In the genomic region with DNA sequence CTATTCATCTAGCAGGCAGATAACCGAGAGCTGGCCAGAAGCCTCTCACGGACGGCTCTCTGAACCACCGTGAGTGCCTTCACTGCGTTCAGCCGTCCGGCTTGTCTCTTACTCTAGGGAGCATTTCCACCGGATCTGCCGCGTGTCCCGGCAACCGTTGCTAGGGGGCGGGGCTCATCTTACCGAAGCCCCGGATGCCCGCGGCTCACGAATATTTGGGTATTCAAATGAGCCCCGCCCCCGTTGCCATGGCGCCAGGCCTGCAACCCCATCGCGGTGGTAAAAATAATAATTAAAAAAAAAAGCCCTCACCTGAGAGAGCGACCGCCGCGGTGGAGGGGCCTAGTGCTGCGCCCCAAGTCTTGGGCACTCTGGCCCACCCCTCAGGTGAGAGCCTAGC, we compare ENCODE assay signal across 8 mouse cellular contexts. TPM values are rescaled to one million over a fixed set of nuclear protein-coding genes. Genes with fewer than 3 reads are reported as not detected.
A peak's percentile ranks its signal among the peaks of the same experiment; 100 is the strongest.
DNase-seq lines count a peak whose midpoint lies in the region; ATAC-seq and TF ChIP-seq lines count a peak whose summit lies in the region.

No protein-coding gene starts in this region.

- H3K27me3 ChIP-seq in erythroblast, embryonic 14.5 days (ENCODE audit: control insufficient read depth): no peaks in the 10 kb centered on the region
- no peaks in the 10 kb centered on the region for H3K27me3 ChIP-seq in heart, embryonic 13.5 days (replicated peaks)
- no peaks in the 10 kb centered on the region for H3K27me3 ChIP-seq in liver, embryonic 14.5 days (ENCODE audit: control insufficient read depth, insufficient read depth, low read length)
- no peaks in the 10 kb centered on the region for H3K27me3 ChIP-seq in neural tube, embryonic 11.5 days (ENCODE audit: control insufficient read depth, insufficient read depth, low read length)
- no peaks in the 10 kb centered on the region for H3K27me3 ChIP-seq in stomach, embryonic 16.5 days (ENCODE audit: control insufficient read depth, insufficient read depth, low read length)

- ATAC-seq in heart, embryonic 13.5 days (ENCODE audit: extremely low read depth, insufficient number of reproducible peaks, low FRiP score, low TSS enrichment): no peak
- peak; percentile 11; the same call in 1 of the 2 replicates for ATAC-seq in liver, embryonic 14.5 days (ENCODE audit: insufficient read depth)
- peak; percentile 53; the same call in 1 of the 2 replicates for ATAC-seq in neural tube, embryonic 11.5 days (ENCODE audit: insufficient read depth, low FRiP score, low TSS enrichment)
- ATAC-seq in stomach, embryonic 16.5 days (ENCODE audit: insufficient read depth, low FRiP score): 0 out of 2 replicates have a peak, but pooled peaks have one; percentile 8

- no peaks in the 10 kb centered on the region for H3K9me3 ChIP-seq in erythroblast, embryonic 14.5 days (ENCODE audit: control insufficient read depth, low read length)
- H3K9me3 ChIP-seq in heart, embryonic 13.5 days: no peaks in the 10 kb centered on the region
- no peaks in the 10 kb centered on the region for H3K9me3 ChIP-seq in liver, embryonic 14.5 days (ENCODE audit: control insufficient read depth, low read length)
- no peaks in the 10 kb centered on the region for H3K9me3 ChIP-seq in neural tube, embryonic 11.5 days (ENCODE audit: control insufficient read depth, low read length)
- no peaks in the 10 kb centered on the region for H3K9me3 ChIP-seq in stomach, embryonic 16.5 days (replicated peaks; ENCODE audit: control insufficient read depth, low read length)

- H3K4me2 ChIP-seq in heart, embryonic 13.5 days: peak overlapping the region; percentile 93
- peak overlapping the region; percentile 90 for H3K4me2 ChIP-seq in liver, embryonic 14.5 days (ENCODE audit: low read depth)
- peak overlapping the region; percentile 98 for H3K4me2 ChIP-seq in neural tube, embryonic 11.5 days (ENCODE audit: low read depth)
- peak overlapping the region; percentile 93 for H3K4me2 ChIP-seq in stomach, embryonic 16.5 days (ENCODE audit: low read depth, low read length)

- WGBS in heart, embryonic 13.5 days: under 1% methylated on average over 28 of the region's 28 CpGs
- WGBS in liver, embryonic 14.5 days (ENCODE audit: insufficient replicate concordance): under 1% methylated on average over 28 of the region's 28 CpGs
- WGBS in neural tube, embryonic 11.5 days: under 1% methylated on average over 28 of the region's 28 CpGs
- WGBS in stomach, embryonic 16.5 days: under 1% methylated on average over 28 of the region's 28 CpGs

- peaks cover 59% of the 10 kb centered on the region for H3K36me3 ChIP-seq in erythroblast, embryonic 14.5 days (ENCODE audit: control insufficient read depth)
- peaks cover 26% of the 10 kb centered on the region for H3K36me3 ChIP-seq in heart, embryonic 13.5 days
- H3K36me3 ChIP-seq in liver, embryonic 14.5 days (replicated peaks; ENCODE audit: control insufficient read depth, insufficient read depth, low read depth): peaks cover 26% of the 10 kb centered on the region
- peaks cover 5% of the 10 kb centered on the region; the same call in 1 of the 2 replicates for H3K36me3 ChIP-seq in neural tube, embryonic 11.5 days (ENCODE audit: control insufficient read depth, insufficient read depth, low read length)
- peaks cover 13% of the 10 kb centered on the region for H3K36me3 ChIP-seq in stomach, embryonic 16.5 days (ENCODE audit: control insufficient read depth, insufficient read depth, low read length)

- H3K27ac ChIP-seq in heart, embryonic 13.5 days (replicated peaks): peak overlapping the region; percentile 60
- H3K27ac ChIP-seq in liver, embryonic 14.5 days: peak overlapping the region; percentile 83
- H3K27ac ChIP-seq in neural tube, embryonic 11.5 days (ENCODE audit: low read depth, low read length): 0 out of 2 replicates have a peak overlapping the region, but pooled peaks have one; percentile 56
- peak overlapping the region; percentile 84 for H3K27ac ChIP-seq in stomach, embryonic 16.5 days (ENCODE audit: low read length)

- no peak for TF ChIP-seq EP300 in liver, embryonic 14.5 days (IDR thresholded peaks at IDR 0.05; ENCODE audit: low read depth)

- peak overlapping the region; percentile 78 for H3K4me3 ChIP-seq in erythroblast, embryonic 14.5 days (replicated peaks)
- peak overlapping the region; percentile 86 for H3K4me3 ChIP-seq in heart, embryonic 13.5 days
- H3K4me3 ChIP-seq in liver, embryonic 14.5 days (ENCODE audit: insufficient read depth in 1 of 2, low read depth in 2 of 2, low read length in 2 of 2): peak overlapping the region; percentile 67 to 78
- H3K4me3 ChIP-seq in neural tube, embryonic 11.5 days (ENCODE audit: low read depth, low read length): peak overlapping the region; percentile 94
- H3K4me3 ChIP-seq in stomach, embryonic 16.5 days (replicated peaks; ENCODE audit: low read length): peak overlapping the region; percentile 95

- peaks cover 93% of the 10 kb centered on the region for H3K4me1 ChIP-seq in erythroblast, embryonic 14.5 days (ENCODE audit: control insufficient read depth)
- peaks cover 29% of the 10 kb centered on the region for H3K4me1 ChIP-seq in heart, embryonic 13.5 days
- H3K4me1 ChIP-seq in liver, embryonic 14.5 days (replicated peaks; ENCODE audit: control insufficient read depth in 2 of 2, insufficient read depth in 2 of 2, low read length in 1 of 2): peaks cover 46 to 54% of the 10 kb centered on the region in 2 experiments
- H3K4me1 ChIP-seq in neural tube, embryonic 11.5 days (ENCODE audit: control insufficient read depth, insufficient read depth, low read length): peaks cover 12% of the 10 kb centered on the region
- peaks cover 25% of the 10 kb centered on the region for H3K4me1 ChIP-seq in stomach, embryonic 16.5 days (ENCODE audit: control insufficient read depth, insufficient read depth, low read length)

- DNase-seq in CD4-positive, CD25-positive, alpha-beta regulatory T cell, adult 2 months (ENCODE audit: low read depth, low spot score): peak; percentile 96
- DNase-seq in brain, adult 2 months (ENCODE audit: low read depth, low spot score): peak; percentile 86
- DNase-seq in kidney, postnatal 10 days: peak; percentile 97
- peak; percentile 87 to 89 (median 87) for DNase-seq in liver, embryonic 14.5 days (ENCODE audit: low read depth in 3 of 3, low spot score in 3 of 3)
- DNase-seq in neural tube, embryonic 11.5 days (ENCODE audit: low spot score): peak; percentile 95

- H3K9ac ChIP-seq in heart, embryonic 13.5 days: peak overlapping the region; percentile 72
- peak overlapping the region; percentile 70 for H3K9ac ChIP-seq in liver, embryonic 14.5 days (replicated peaks)
- peak overlapping the region; percentile 57 for H3K9ac ChIP-seq in neural tube, embryonic 11.5 days (ENCODE audit: low read length)
- peak overlapping the region; percentile 73 for H3K9ac ChIP-seq in stomach, embryonic 16.5 days (ENCODE audit: low read length)

- TF ChIP-seq CTCF in liver, embryonic 14.5 days (IDR thresholded peaks at IDR 0.05; ENCODE audit: low read depth): no peak

RNA-seq across cellular contexts. Expression of a gene that starts 0.9 kb away (rescaled TPM):
- polyA plus RNA-seq in erythroblast, embryonic 14.5 days (2012): 19.2 and 22.6 TPM in 2 replicates
- 3.1 and 3.3 TPM in 2 replicates for polyA plus RNA-seq in heart, embryonic 13.5 days (2015; fragmentation: Nextera tagmentation; extraction: Ambion mirVana)
- polyA plus RNA-seq in liver, embryonic 14.5 days (2012; rRNA removed): 15.3 and 20.3 TPM in 2 replicates
- 10.4 and 10.9 TPM in 2 replicates for polyA plus RNA-seq in liver, embryonic 14.5 days (2014; fragmentation: Nextera tagmentation; extraction: Ambion mirVana)
- 9.1 and 9.5 TPM in 2 replicates for polyA plus RNA-seq in neural tube, embryonic 11.5 days (2014; fragmentation: Nextera tagmentation; extraction: Ambion mirVana)
- polyA plus RNA-seq in stomach, embryonic 16.5 days (2015; fragmentation: Nextera tagmentation; extraction: Ambion mirVana): 7.1 TPM in 2 replicates

RNA-seq across cellular contexts. Expression of a gene that starts 1.0 kb away (rescaled TPM):
- 34.0 and 43.9 TPM in 2 replicates for polyA plus RNA-seq in erythroblast, embryonic 14.5 days (2012)
- polyA plus RNA-seq in heart, embryonic 13.5 days (2015; fragmentation: Nextera tagmentation; extraction: Ambion mirVana): 67.5 and 90.7 TPM in 2 replicates
- 50.8 and 66.8 TPM in 2 replicates for polyA plus RNA-seq in liver, embryonic 14.5 days (2012; rRNA removed)
- polyA plus RNA-seq in liver, embryonic 14.5 days (2014; fragmentation: Nextera tagmentation; extraction: Ambion mirVana): 84.4 and 102 TPM in 2 replicates
- 111 and 122 TPM in 2 replicates for polyA plus RNA-seq in neural tube, embryonic 11.5 days (2014; fragmentation: Nextera tagmentation; extraction: Ambion mirVana)
- 45.1 and 48.0 TPM in 2 replicates for polyA plus RNA-seq in stomach, embryonic 16.5 days (2015; fragmentation: Nextera tagmentation; extraction: Ambion mirVana)

RNA-seq across cellular contexts. Expression of a gene that starts 19.1 kb away (rescaled TPM):
- polyA plus RNA-seq in erythroblast, embryonic 14.5 days (2012): 0.28 and 0.51 TPM in 2 replicates
- 0.56 and 0.72 TPM in 2 replicates for polyA plus RNA-seq in heart, embryonic 13.5 days (2015; fragmentation: Nextera tagmentation; extraction: Ambion mirVana)
- polyA plus RNA-seq in liver, embryonic 14.5 days (2012; rRNA removed): 2.0 and 2.3 TPM in 2 replicates
- polyA plus RNA-seq in liver, embryonic 14.5 days (2014; fragmentation: Nextera tagmentation; extraction: Ambion mirVana): 0.25 and 0.66 TPM in 2 replicates
- polyA plus RNA-seq in neural tube, embryonic 11.5 days (2014; fragmentation: Nextera tagmentation; extraction: Ambion mirVana): 1.9 and 2.0 TPM in 2 replicates
- 4.8 and 6.3 TPM in 2 replicates for polyA plus RNA-seq in stomach, embryonic 16.5 days (2015; fragmentation: Nextera tagmentation; extraction: Ambion mirVana)

RNA-seq across cellular contexts. Expression of a gene that starts 20.8 kb away (rescaled TPM):
- 7.3 and 10.7 TPM in 2 replicates for polyA plus RNA-seq in erythroblast, embryonic 14.5 days (2012)
- polyA plus RNA-seq in heart, embryonic 13.5 days (2015; fragmentation: Nextera tagmentation; extraction: Ambion mirVana): 15.1 and 15.3 TPM in 2 replicates
- polyA plus RNA-seq in liver, embryonic 14.5 days (2012; rRNA removed): 21.6 and 28.3 TPM in 2 replicates
- polyA plus RNA-seq in liver, embryonic 14.5 days (2014; fragmentation: Nextera tagmentation; extraction: Ambion mirVana): 16.8 and 22.4 TPM in 2 replicates
- 34.4 and 45.7 TPM in 2 replicates for polyA plus RNA-seq in neural tube, embryonic 11.5 days (2014; fragmentation: Nextera tagmentation; extraction: Ambion mirVana)
- 82.3 and 104 TPM in 2 replicates for polyA plus RNA-seq in stomach, embryonic 16.5 days (2015; fragmentation: Nextera tagmentation; extraction: Ambion mirVana)

RNA-seq across cellular contexts. Expression of a gene that starts 22.2 kb away (rescaled TPM):
- 0.48 and 1.5 TPM in 2 replicates for polyA plus RNA-seq in erythroblast, embryonic 14.5 days (2012)
- polyA plus RNA-seq in heart, embryonic 13.5 days (2015; fragmentation: Nextera tagmentation; extraction: Ambion mirVana): 92.2 and 102 TPM in 2 replicates
- 26.5 and 29.1 TPM in 2 replicates for polyA plus RNA-seq in liver, embryonic 14.5 days (2012; rRNA removed)
- 54.6 and 59.7 TPM in 2 replicates for polyA plus RNA-seq in liver, embryonic 14.5 days (2014; fragmentation: Nextera tagmentation; extraction: Ambion mirVana)
- polyA plus RNA-seq in neural tube, embryonic 11.5 days (2014; fragmentation: Nextera tagmentation; extraction: Ambion mirVana): 69.5 and 69.7 TPM in 2 replicates
- polyA plus RNA-seq in stomach, embryonic 16.5 days (2015; fragmentation: Nextera tagmentation; extraction: Ambion mirVana): 240 and 265 TPM in 2 replicates
